Mouse (Mus musculus): ENCODE results near the gene Trappc3l. TPM values are rescaled to one million over a fixed set of nuclear protein-coding genes. Genes with fewer than 3 reads are reported as not detected.

Gene Trappc3l
- polyA plus RNA-seq, 1 experiment = not detected

- no peak overlapping the region for H3K4me3 ChIP-seq (ENCODE audit: low read depth, low read length)
- H3K9ac ChIP-seq (ENCODE audit: low read depth, poor library complexity, severe bottlenecking) = no peak overlapping the region
- no peak for TF ChIP-seq EP300 (IDR thresholded peaks at IDR 0.05; ENCODE audit: insufficient read depth, low read depth, low read length)
- H3K27me3 ChIP-seq (ENCODE audit: control insufficient read depth, insufficient read depth, low read length, poor library complexity, severe bottlenecking) = no peaks in the 10 kb centered on the region
- H3K4me1 ChIP-seq (ENCODE audit: control insufficient read depth, insufficient read depth, low read length) = no peaks in the 10 kb centered on the region
- no peaks in the 10 kb centered on the region for H3K36me3 ChIP-seq (ENCODE audit: control insufficient read depth, insufficient read depth, low read length, poor library complexity, severe bottlenecking)
- H3K9me3 ChIP-seq (replicated peaks; ENCODE audit: control insufficient read depth, insufficient read depth, low read length, poor library complexity, severe bottlenecking) = no peaks in the 10 kb centered on the region
- no peak overlapping the region for H3K27ac ChIP-seq (ENCODE audit: insufficient read depth, low read length)
These were observed 16.6 kb downstream of the Trappc3l start for GRCm38 (mm10) chr10:34053987-34054386.

- Histone ChIP-seq H3K27ac (ENCODE audit: insufficient read depth, low read length) (no peak overlapping the region), H3K36me3 (ENCODE audit: control insufficient read depth, insufficient read depth, low read length, poor library complexity, severe bottlenecking) (no peaks in the 10 kb centered on the region), H3K4me1 (ENCODE audit: control insufficient read depth, insufficient read depth, low read length) (no peaks in the 10 kb centered on the region), H3K9me3 (replicated peaks; ENCODE audit: control insufficient read depth, insufficient read depth, low read length, poor library complexity, severe bottlenecking) (no peaks in the 10 kb centered on the region; the same call in 1 of the 2 replicates), H3K27me3 (ENCODE audit: control insufficient read depth, insufficient read depth, low read length, poor library complexity, severe bottlenecking) (no peaks in the 10 kb centered on the region), H3K9ac (ENCODE audit: low read depth, poor library complexity, severe bottlenecking) (no peak overlapping the region), H3K4me3 (ENCODE audit: low read depth, low read length) (no peak overlapping the region)
- no peak for TF ChIP-seq POLR2A (IDR thresholded peaks at IDR 0.05; ENCODE audit: insufficient read depth, low read length)
- no peak for TF ChIP-seq CTCF (IDR thresholded peaks at IDR 0.05; ENCODE audit: low read depth, low read length)
- TF ChIP-seq EP300 (IDR thresholded peaks at IDR 0.05; ENCODE audit: insufficient read depth, low read depth, low read length) = no peak
These were observed 29.2 kb downstream of the Trappc3l start for GRCm38 (mm10) chr10:34066591-34066990.

- Histone ChIP-seq H3K9me3 (replicated peaks; ENCODE audit: control insufficient read depth, insufficient read depth, low read length, poor library complexity, severe bottlenecking) (no peaks in the 10 kb centered on the region; the same call in 1 of the 2 replicates), H3K36me3 (ENCODE audit: control insufficient read depth, insufficient read depth, low read length, poor library complexity, severe bottlenecking) (no peaks in the 10 kb centered on the region), H3K27me3 (ENCODE audit: control insufficient read depth, insufficient read depth, low read length, poor library complexity, severe bottlenecking) (no peaks in the 10 kb centered on the region), H3K27ac (ENCODE audit: insufficient read depth, low read length) (no peak overlapping the region), H3K4me3 (ENCODE audit: low read depth, low read length) (no peak overlapping the region), H3K4me1 (ENCODE audit: control insufficient read depth, insufficient read depth, low read length) (no peaks in the 10 kb centered on the region), H3K9ac (ENCODE audit: low read depth, poor library complexity, severe bottlenecking) (no peak overlapping the region)
- TF ChIP-seq EP300 (IDR thresholded peaks at IDR 0.05; ENCODE audit: insufficient read depth, low read depth, low read length) (no peak), POLR2A (IDR thresholded peaks at IDR 0.05; ENCODE audit: insufficient read depth, low read length) (no peak), CTCF (IDR thresholded peaks at IDR 0.05; ENCODE audit: low read depth, low read length) (no peak)
These were observed 32.2 kb downstream of the Trappc3l start for GRCm38 (mm10) chr10:34069606-34070005.

- H3K27ac ChIP-seq (ENCODE audit: insufficient read depth, low read length) = no peak overlapping the region
- no peak overlapping the region for H3K9ac ChIP-seq (ENCODE audit: low read depth, poor library complexity, severe bottlenecking)
- H3K27me3 ChIP-seq (ENCODE audit: control insufficient read depth, insufficient read depth, low read length, poor library complexity, severe bottlenecking) = no peaks in the 10 kb centered on the region
- TF ChIP-seq EP300 (IDR thresholded peaks at IDR 0.05; ENCODE audit: insufficient read depth, low read depth, low read length) = no peak
- no peaks in the 10 kb centered on the region; the same call in 1 of the 2 replicates for H3K9me3 ChIP-seq (replicated peaks; ENCODE audit: control insufficient read depth, insufficient read depth, low read length, poor library complexity, severe bottlenecking)
- no peak overlapping the region for H3K4me3 ChIP-seq (ENCODE audit: low read depth, low read length)
- no peaks in the 10 kb centered on the region for H3K36me3 ChIP-seq (ENCODE audit: control insufficient read depth, insufficient read depth, low read length, poor library complexity, severe bottlenecking)
- no peaks in the 10 kb centered on the region for H3K4me1 ChIP-seq (ENCODE audit: control insufficient read depth, insufficient read depth, low read length)
These were observed 33.6 kb downstream of the Trappc3l start for GRCm38 (mm10) chr10:34070999-34071492.

- no peaks in the 10 kb centered on the region for H3K4me1 ChIP-seq (ENCODE audit: control insufficient read depth, insufficient read depth, low read length)
- no peak for TF ChIP-seq POLR2A (IDR thresholded peaks at IDR 0.05; ENCODE audit: insufficient read depth, low read length)
- no peak for TF ChIP-seq EP300 (IDR thresholded peaks at IDR 0.05; ENCODE audit: insufficient read depth, low read depth, low read length)
- TF ChIP-seq CTCF (IDR thresholded peaks at IDR 0.05; ENCODE audit: low read depth, low read length) = no peak
- no peak overlapping the region for H3K4me3 ChIP-seq (ENCODE audit: low read depth, low read length)
- no peaks in the 10 kb centered on the region for H3K36me3 ChIP-seq (ENCODE audit: control insufficient read depth, insufficient read depth, low read length, poor library complexity, severe bottlenecking)
- no peaks in the 10 kb centered on the region; the same call in 1 of the 2 replicates for H3K9me3 ChIP-seq (replicated peaks; ENCODE audit: control insufficient read depth, insufficient read depth, low read length, poor library complexity, severe bottlenecking)
- no peaks in the 10 kb centered on the region for H3K27me3 ChIP-seq (ENCODE audit: control insufficient read depth, insufficient read depth, low read length, poor library complexity, severe bottlenecking)
- H3K9ac ChIP-seq (ENCODE audit: low read depth, poor library complexity, severe bottlenecking) = no peak overlapping the region
- H3K27ac ChIP-seq (ENCODE audit: insufficient read depth, low read length) = no peak overlapping the region
These were observed 34.3 kb downstream of the Trappc3l start for GRCm38 (mm10) chr10:34071650-34072049.

- Histone ChIP-seq H3K36me3 (ENCODE audit: control insufficient read depth, insufficient read depth, low read length, poor library complexity, severe bottlenecking) (no peaks in the 10 kb centered on the region), H3K9ac (ENCODE audit: low read depth, poor library complexity, severe bottlenecking) (no peak overlapping the region), H3K27ac (ENCODE audit: insufficient read depth, low read length) (no peak overlapping the region), H3K4me1 (ENCODE audit: control insufficient read depth, insufficient read depth, low read length) (no peaks in the 10 kb centered on the region), H3K4me3 (ENCODE audit: low read depth, low read length) (no peak overlapping the region), H3K9me3 (replicated peaks; ENCODE audit: control insufficient read depth, insufficient read depth, low read length, poor library complexity, severe bottlenecking) (no peaks in the 10 kb centered on the region; the same call in 1 of the 2 replicates), H3K27me3 (ENCODE audit: control insufficient read depth, insufficient read depth, low read length, poor library complexity, severe bottlenecking) (no peaks in the 10 kb centered on the region)
- TF ChIP-seq EP300 (IDR thresholded peaks at IDR 0.05; ENCODE audit: insufficient read depth, low read depth, low read length) (no peak), CTCF (IDR thresholded peaks at IDR 0.05; ENCODE audit: low read depth, low read length) (no peak), POLR2A (IDR thresholded peaks at IDR 0.05; ENCODE audit: insufficient read depth, low read length) (no peak)
These were observed 37.3 kb downstream of the Trappc3l start for GRCm38 (mm10) chr10:34074522-34075200.

All from ES-Bruce4 (cell line).